In the genomic region with DNA sequence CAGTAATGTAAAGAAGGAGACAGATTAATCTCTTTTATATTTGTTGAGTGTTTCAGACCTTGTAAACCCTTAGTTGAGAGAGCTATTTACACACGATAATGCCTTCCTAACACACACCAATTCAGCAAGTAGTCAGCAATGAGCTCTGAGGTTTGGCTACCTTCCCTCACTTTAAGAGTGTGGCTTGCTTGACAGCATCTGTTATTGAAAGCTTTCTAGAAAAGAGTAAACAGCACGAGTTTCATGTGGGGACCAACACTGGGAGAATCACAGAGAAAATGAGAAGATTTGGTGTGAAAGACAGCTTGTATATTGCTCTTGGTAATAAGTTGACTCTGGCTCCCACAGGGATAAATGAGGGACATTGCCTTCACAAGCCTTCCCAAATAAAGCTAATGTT, we compare ENCODE assay signal across 18 mouse cellular contexts.
"Had no signal": no experiment of that assay in that cellular context is flagged by ENCODE, and none has a peak within 500 bp of the region (broad histone marks: within the 10 kb centered on the region; RNA-seq: fewer than 3 reads in every experiment).

No protein-coding gene starts in this region.

- DNase-seq: kidney, adult 18-20 months; kidney, adult 9 months; kidney, postnatal 14 days; kidney, postnatal 4 days; layer of hippocampus, adult 9-11 months; liver; midbrain, embryonic 14.5 days; thymus, adult 2 months; thymus, postnatal 14 days; thymus, postnatal 4 days had no signal

- H3K27me3 ChIP-seq: limb, embryonic 13.5 days; liver, embryonic 12.5 days; liver, embryonic 15.5 days; lung, embryonic 15.5 days had no signal

- H3K4me2 ChIP-seq: limb, embryonic 13.5 days; liver, embryonic 12.5 days; liver, embryonic 15.5 days; lung, embryonic 15.5 days; midbrain, embryonic 11.5 days had no signal

- H3K36me3 ChIP-seq: limb, embryonic 10.5 days; limb, embryonic 13.5 days; liver, embryonic 12.5 days; liver, embryonic 15.5 days; lung, embryonic 15.5 days had no signal

- H3K27ac ChIP-seq: limb, embryonic 10.5 days; limb, embryonic 13.5 days; liver, embryonic 12.5 days; liver, embryonic 15.5 days; lung, embryonic 15.5 days; stomach, postnatal 0 days had no signal

- H3K9ac ChIP-seq: limb, embryonic 13.5 days; liver, embryonic 12.5 days; liver, embryonic 15.5 days; lung, embryonic 15.5 days had no signal

- H3K4me3 ChIP-seq: limb, embryonic 10.5 days; limb, embryonic 13.5 days; liver, embryonic 12.5 days; liver, embryonic 15.5 days; lung, embryonic 15.5 days had no signal

- H3K4me1 ChIP-seq: limb, embryonic 10.5 days; limb, embryonic 13.5 days; liver, embryonic 12.5 days; liver, embryonic 15.5 days; lung, embryonic 15.5 days had no signal

- H3K9me3 ChIP-seq: limb, embryonic 10.5 days; limb, embryonic 13.5 days; liver, embryonic 12.5 days; liver, embryonic 15.5 days; lung, embryonic 15.5 days had no signal

- ATAC-seq: intestine, embryonic 16.5 days; liver, embryonic 12.5 days had no signal
